Mouse (Mus musculus): Measurements from ENCODE around the gene Miox. TPM values are rescaled to one million over a fixed set of nuclear protein-coding genes. Genes with fewer than 3 reads are reported as not detected.

Gene Miox
- polyA plus RNA-seq, 1 experiment from 2014 or later, result not detected

GRCm38 (mm10) chr15:89315190-89315731, 18.9 kb upstream of the Miox start, which contains the start of gene Sbf1:
Sbf1 (minus strand) TSS chr15:89315311.
- Histone ChIP-seq H3K27ac (ENCODE audit: low read depth) (peak within 1 kb of the TSS; percentile 50; the same call in 1 of the 2 replicates), H3K4me1 (ENCODE audit: insufficient read depth) (peaks cover 12% of the 10 kb centered on the region; the same call in 1 of the 2 replicates), H3K4me2 (peak within 1 kb of the TSS; percentile 88), H3K9me3 (ENCODE audit: low read depth, low read length) (no peaks in the 10 kb centered on the region), H3K9ac (peak within 1 kb of the TSS; percentile 86), H3K36me3 (ENCODE audit: insufficient read depth) (no peaks in the 10 kb centered on the region), H3K4me3 (ENCODE audit: low read depth, low read length) (peak within 1 kb of the TSS; percentile 95), H3K27me3 (ENCODE audit: insufficient read depth, low read length) (no peaks in the 10 kb centered on the region)
- ATAC-seq (ENCODE audit: insufficient read depth) (peak; percentile 100), DNase-seq (peak; percentile 99)
- under 1% methylated on average over 36 of the region's 37 CpGs for WGBS
- no peak for TF ChIP-seq CTCF (IDR thresholded peaks at IDR 0.05; ENCODE audit: low read depth)

GRCm38 (mm10) chr15:89316146-89316545, 18.1 kb upstream of the Miox start:
- Histone ChIP-seq H3K36me3 (ENCODE audit: insufficient read depth) (no peaks in the 10 kb centered on the region), H3K4me1 (ENCODE audit: insufficient read depth) (peaks cover 12% of the 10 kb centered on the region; the same call in 1 of the 2 replicates), H3K9me3 (ENCODE audit: low read depth, low read length) (no peaks in the 10 kb centered on the region), H3K9ac (no peak overlapping the region), H3K4me2 (no peak overlapping the region), H3K27me3 (ENCODE audit: insufficient read depth, low read length) (no peaks in the 10 kb centered on the region), H3K4me3 (ENCODE audit: low read depth, low read length) (no peak overlapping the region), H3K27ac (ENCODE audit: low read depth) (no peak overlapping the region)
- peak; percentile 30 for DNase-seq
- peak; percentile 45 for TF ChIP-seq CTCF (IDR thresholded peaks at IDR 0.05; ENCODE audit: low read depth)
- ATAC-seq (ENCODE audit: insufficient read depth), result no peak
- WGBS, result 62% methylated on average over 11 of the region's 11 CpGs

GRCm38 (mm10) chr15:89321264-89321663, 12.9 kb upstream of the Miox start:
- H3K4me3 ChIP-seq (ENCODE audit: low read depth, low read length), result no peak overlapping the region
- no peak for DNase-seq
- WGBS, result 70% methylated on average over 8 of the region's 8 CpGs
- H3K4me2 ChIP-seq, result no peak overlapping the region
- no peak for ATAC-seq (ENCODE audit: insufficient read depth)
- no peak overlapping the region for H3K27ac ChIP-seq (ENCODE audit: low read depth)
- no peak for TF ChIP-seq CTCF (IDR thresholded peaks at IDR 0.05; ENCODE audit: low read depth)
- 0 out of 2 replicates have a peak, but pooled peaks cover 7% of the 10 kb centered on the region for H3K27me3 ChIP-seq (ENCODE audit: insufficient read depth, low read length)
- no peaks in the 10 kb centered on the region for H3K9me3 ChIP-seq (ENCODE audit: low read depth, low read length)
- H3K9ac ChIP-seq, result no peak overlapping the region
- H3K36me3 ChIP-seq (ENCODE audit: insufficient read depth), result no peaks in the 10 kb centered on the region
- H3K4me1 ChIP-seq (ENCODE audit: insufficient read depth), result no peaks in the 10 kb centered on the region

GRCm38 (mm10) chr15:89322670-89323522, 11.3 kb upstream of the Miox start, which contains the start of gene Adm2:
Adm2 (plus strand) TSS chr15:89322720.
- ATAC-seq (ENCODE audit: insufficient read depth), result peak; percentile 47; the same call in 1 of the 2 replicates
- Histone ChIP-seq H3K27me3 (ENCODE audit: insufficient read depth, low read length) (0 out of 2 replicates have a peak, but pooled peaks cover 7% of the 10 kb centered on the region), H3K9ac (peak within 1 kb of the TSS; percentile 20; the same call in 1 of the 2 replicates), H3K36me3 (ENCODE audit: insufficient read depth) (no peaks in the 10 kb centered on the region), H3K4me2 (peak within 1 kb of the TSS; percentile 55), H3K9me3 (ENCODE audit: low read depth, low read length) (no peaks in the 10 kb centered on the region), H3K27ac (ENCODE audit: low read depth) (no peak within 1 kb of the TSS), H3K4me1 (ENCODE audit: insufficient read depth) (no peaks in the 10 kb centered on the region), H3K4me3 (ENCODE audit: low read depth, low read length) (peak within 1 kb of the TSS; percentile 19)
- 5% methylated on average over 26 of the region's 26 CpGs for WGBS
- DNase-seq, result peak; percentile 50
- TF ChIP-seq CTCF (IDR thresholded peaks at IDR 0.05; ENCODE audit: low read depth), result no peak

GRCm38 (mm10) chr15:89323656-89324055, 10.5 kb upstream of the Miox start:
- H3K9ac ChIP-seq, result no peak overlapping the region
- 74% methylated on average over 4 of the region's 4 CpGs for WGBS

GRCm38 (mm10) chr15:89326441-89326840, 7.8 kb upstream of the Miox start:
- DNase-seq, result no peak
- H3K9me3 ChIP-seq (ENCODE audit: low read depth, low read length), result no peaks in the 10 kb centered on the region
- H3K4me3 ChIP-seq (ENCODE audit: low read depth, low read length), result no peak overlapping the region
- TF ChIP-seq CTCF (IDR thresholded peaks at IDR 0.05; ENCODE audit: low read depth), result no peak
- no peak overlapping the region for H3K27ac ChIP-seq (ENCODE audit: low read depth)
- H3K27me3 ChIP-seq (ENCODE audit: insufficient read depth, low read length), result 0 out of 2 replicates have a peak, but pooled peaks cover 7% of the 10 kb centered on the region
- no peak overlapping the region for H3K4me2 ChIP-seq
- no peak overlapping the region for H3K9ac ChIP-seq
- 48% methylated on average over 5 of the region's 5 CpGs for WGBS
- no peak for ATAC-seq (ENCODE audit: insufficient read depth)
- H3K36me3 ChIP-seq (ENCODE audit: insufficient read depth), result no peaks in the 10 kb centered on the region
- no peaks in the 10 kb centered on the region for H3K4me1 ChIP-seq (ENCODE audit: insufficient read depth)

More at GRCm38 (mm10) chr15:89323656-89324055, 10.5 kb upstream of the Miox start:
- Histone ChIP-seq H3K4me2 (peak overlapping the region; percentile 55; the same call in 1 of the 2 replicates), H3K9me3 (ENCODE audit: low read depth, low read length) (no peaks in the 10 kb centered on the region), H3K27me3 (ENCODE audit: insufficient read depth, low read length) (0 out of 2 replicates have a peak, but pooled peaks cover 7% of the 10 kb centered on the region), H3K4me1 (ENCODE audit: insufficient read depth) (no peaks in the 10 kb centered on the region), H3K36me3 (ENCODE audit: insufficient read depth) (no peaks in the 10 kb centered on the region), H3K27ac (ENCODE audit: low read depth) (no peak overlapping the region), H3K4me3 (ENCODE audit: low read depth, low read length) (no peak overlapping the region)
- no peak for ATAC-seq (ENCODE audit: insufficient read depth)
- no peak for TF ChIP-seq CTCF (IDR thresholded peaks at IDR 0.05; ENCODE audit: low read depth)
- DNase-seq, result no peak

Measured in lung, embryonic 14.5 days (tissue).